Mouse (Mus musculus) heart, adult 11 months (tissue): ENCODE measurements at regions not wholly inside any gene's neighbourhood (a gene's known extent, or its start where the extent isn't known, plus 50 kb on each side); places are given as distances from the start of the nearest gene placed in this dataset.

Source experiments
- DNase-seq: peaks from one replicate; pipeline ENCODE4 v3.0.0; 2022

DNA sequence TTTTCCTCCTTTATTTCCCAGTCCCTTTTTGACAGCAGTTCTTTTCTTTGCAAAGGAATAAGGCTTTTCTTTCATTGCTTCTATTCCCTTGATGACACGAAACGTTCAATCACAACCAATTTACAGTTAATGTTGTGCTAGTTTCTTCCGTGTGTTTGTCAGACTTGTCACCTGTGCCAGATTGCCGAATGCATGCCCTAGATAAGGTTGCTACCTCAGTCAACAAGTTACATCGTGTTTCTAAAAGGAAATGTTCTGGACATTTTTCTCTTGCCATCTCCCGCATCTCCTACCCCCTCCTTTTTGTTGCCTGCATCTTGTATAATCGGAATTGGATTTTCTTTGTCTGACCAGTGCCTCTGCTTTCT is 435.7 kb downstream of the Klf5 start:
- no peak for DNase-seq

- no peak for DNase-seq
These were observed 445.3 kb downstream of the Klf5 start for GRCm38 (mm10) chr14:99743625-99744297.

DNA sequence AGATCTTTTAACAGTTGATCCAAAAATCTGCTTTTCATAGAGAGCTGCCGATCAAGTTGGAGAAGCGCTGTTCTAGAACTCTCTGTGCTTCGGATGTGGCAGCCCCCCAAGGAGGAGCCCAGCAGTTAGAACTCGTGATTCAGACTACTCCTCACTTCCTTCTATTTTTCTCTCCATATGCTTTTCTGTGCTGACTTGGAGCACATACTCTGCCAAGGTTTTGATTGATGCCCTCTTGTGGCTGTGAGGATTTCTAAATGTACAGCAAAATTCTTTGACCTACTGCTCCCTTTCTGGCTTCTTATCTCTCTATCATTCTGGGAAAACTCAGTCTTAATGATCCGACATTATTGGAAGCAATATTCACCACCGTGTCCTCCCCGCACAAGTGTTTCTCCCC is 446.7 kb downstream of the Klf5 start:
- no peak for DNase-seq

DNA sequence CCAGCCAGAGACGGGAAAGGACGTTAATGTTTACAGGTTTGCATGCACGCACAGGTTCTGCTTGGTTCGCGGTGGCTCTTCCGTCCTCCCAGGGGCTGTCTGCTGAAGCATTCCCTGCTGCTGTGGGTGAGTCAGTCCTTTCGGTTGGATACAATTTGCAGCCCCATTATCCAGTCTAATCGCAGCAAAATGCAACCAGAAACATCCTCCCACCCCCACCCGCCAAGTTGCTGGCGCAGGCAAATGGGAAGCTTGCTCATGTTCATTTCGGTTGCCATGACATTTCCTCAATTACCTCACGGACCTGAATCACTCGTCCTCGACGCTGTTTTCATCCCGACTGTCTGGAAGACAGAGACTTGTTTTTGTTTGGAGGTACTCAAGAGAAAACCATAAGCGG is 449.7 kb downstream of the Klf5 start:
- no peak for DNase-seq

DNA sequence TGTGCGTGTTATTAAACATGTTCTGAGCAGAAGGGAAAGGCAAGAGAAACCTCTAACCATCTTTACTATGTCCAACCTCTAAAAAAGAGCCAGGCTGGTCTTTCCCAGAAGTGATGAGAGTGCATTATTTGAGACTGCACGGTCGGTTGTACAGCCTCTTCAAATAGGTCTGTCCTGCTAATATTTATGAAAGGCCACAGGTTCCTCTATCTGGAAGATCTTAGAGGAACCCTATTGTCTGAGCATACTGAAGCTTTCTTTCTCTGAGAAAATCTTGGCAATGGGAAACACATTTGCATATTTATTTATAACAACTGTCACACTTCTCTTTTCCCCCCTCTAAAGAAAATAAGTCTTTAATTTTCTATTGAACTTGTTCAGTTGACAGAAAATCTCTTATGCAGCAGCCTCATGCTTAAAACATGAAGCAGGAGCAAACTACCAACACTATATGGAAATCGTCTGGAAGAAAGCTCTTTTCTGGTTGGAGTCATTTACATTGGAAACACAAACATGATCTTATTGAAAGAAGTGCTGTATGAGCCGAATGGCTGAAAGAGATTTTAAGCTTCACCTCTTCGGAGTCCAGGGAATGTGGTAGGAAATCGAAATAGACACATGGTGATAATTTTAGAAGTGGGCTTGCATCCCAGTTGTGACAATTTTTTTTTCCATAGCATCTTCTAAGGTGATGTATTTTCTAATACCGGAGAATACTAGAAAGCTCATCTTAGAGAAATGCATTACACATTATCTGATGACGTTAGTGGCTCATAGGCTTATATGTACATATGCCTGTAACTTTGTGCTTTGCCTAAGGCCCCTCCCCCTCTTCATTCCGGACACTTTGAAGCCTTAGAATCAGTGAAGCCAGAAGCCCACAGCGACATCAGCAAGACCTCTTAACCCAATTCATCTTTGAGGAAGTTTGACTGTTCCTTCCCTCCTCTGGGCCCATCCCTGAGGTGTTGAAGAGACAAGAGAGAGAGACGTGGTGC is 451.1 kb downstream of the Klf5 start:
- DNase-seq = no peak

- DNase-seq = no peak
These were observed 459.6 kb downstream of the Klf5 start for GRCm38 (mm10) chr14:99758045-99758444.

DNA sequence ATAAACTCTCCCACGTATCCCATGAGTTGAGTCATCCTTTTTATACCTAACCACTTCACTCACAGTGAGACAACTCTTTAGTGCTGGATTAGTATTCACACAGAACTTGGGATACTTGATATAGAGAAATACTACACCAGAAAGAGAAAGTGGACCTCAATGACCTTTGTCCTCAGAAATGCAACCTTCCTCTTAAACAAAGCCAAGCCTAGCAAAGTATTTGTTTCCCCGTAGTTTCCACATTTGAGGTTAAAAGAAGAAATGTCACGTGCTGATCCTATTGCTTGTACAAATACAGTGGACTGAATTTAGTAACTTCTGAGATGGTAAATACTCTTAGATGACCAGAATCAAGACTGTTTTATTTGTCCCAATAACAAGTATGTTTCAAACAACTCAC is 464.8 kb downstream of the Klf5 start:
- DNase-seq = no peak

GRCm38 (mm10) chr14:99771009-99771408 is 472.5 kb downstream of the Klf5 start:
- no peak for DNase-seq

DNA sequence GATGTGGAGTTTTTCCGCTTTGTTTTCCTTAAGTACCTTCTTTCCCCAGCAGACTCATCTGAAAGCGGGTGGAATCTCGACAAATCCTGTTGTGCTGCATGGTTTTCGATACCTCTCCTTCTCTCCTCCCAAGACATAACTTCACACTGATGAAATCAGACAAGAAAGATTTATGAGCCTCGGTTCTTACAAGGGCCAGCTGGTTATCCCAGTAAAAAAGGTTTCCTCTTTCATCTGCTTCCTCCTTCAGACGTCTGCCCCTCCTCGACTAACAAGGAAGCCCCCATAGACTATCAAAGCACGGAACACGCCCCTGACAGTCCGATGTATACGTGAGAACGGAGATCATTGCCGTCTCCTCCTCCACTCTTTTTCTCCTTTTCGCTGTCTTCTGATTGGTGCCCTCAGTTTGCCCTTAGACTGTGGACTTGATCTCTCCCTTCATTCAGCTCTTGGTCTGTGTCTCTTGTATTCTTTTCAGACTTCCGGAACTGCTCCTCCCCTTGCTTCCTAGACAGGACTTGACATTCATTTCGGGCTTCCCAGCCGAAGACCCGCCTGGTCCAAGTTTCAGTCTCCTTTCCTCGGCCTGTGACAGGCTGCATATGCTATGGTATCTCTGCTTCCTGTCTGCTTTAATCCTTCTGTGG is 474.4 kb downstream of the Klf5 start:
- no peak for DNase-seq

GRCm38 (mm10) chr14:99778477-99778876 is 480.0 kb downstream of the Klf5 start:
- peak; percentile 90 for DNase-seq

DNA sequence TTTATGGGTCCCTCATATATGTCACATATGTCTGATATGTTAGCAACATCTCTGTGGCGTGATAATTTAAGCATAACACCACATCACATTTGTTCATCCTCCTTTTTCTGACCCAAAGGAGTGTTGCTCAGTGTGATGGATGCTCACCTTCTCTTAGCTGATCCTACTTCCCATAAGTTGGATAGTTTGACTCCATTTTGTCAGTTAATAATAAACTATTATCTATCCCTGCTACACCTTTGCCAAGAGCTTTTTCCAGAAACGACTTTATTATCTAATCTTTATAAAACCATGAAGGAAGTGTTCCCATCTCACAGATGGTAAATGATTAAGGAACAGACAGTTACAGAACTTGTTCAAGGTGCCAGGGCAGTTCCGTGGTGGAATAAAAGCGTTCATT is 480.5 kb downstream of the Klf5 start:
- DNase-seq = no peak

- no peak for DNase-seq
These were observed 485.2 kb downstream of the Klf5 start for GRCm38 (mm10) chr14:99783646-99784045.

- no peak for DNase-seq
These were observed 486.6 kb downstream of the Klf5 start for GRCm38 (mm10) chr14:99785106-99785505.

- DNase-seq = no peak
These were observed 487.9 kb downstream of the Klf5 start for GRCm38 (mm10) chr14:99786367-99786766.

DNA sequence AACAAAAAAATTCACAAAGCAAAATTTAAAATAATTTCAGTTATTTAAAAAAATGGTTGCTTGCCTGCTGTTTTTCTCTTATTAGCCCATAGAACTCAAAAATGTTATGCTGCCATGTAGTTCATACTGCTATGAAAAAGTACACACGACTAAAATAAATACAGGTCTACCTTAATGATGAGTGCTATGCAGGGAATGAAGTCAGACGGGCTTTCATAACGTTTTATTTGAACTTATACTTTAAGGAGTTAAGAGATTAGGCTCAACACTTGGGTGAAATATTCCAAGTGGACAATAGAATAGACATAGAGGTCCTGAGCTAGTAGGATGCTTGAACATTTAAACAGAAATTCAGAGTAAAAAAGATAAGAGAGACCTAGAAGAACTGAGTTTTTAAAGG is 489.7 kb downstream of the Klf5 start:
- no peak for DNase-seq

DNA sequence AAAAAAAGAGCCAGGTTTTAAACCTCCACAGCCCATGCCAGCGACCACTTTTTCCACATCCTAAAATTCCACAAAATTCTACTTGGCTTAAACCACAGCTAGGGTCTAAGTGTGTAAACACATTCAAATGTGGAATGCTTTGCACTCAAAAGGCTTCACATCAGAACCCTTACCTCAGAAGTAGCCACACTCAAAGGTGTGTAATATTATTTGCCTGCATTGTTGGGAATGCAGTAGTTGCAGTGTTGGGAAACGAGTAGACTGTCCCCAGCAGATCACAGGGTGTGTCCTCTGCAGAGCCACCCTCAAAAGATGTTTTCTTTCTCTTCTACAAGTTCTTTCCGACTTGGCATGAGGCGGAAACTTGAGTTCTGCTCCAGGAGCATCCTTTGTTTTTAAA is 488.2 kb downstream of the Klf12 start:
- no peak for DNase-seq

GRCm38 (mm10) chr14:99806052-99806451 is 478.4 kb downstream of the Klf12 start:
- no peak for DNase-seq

DNA sequence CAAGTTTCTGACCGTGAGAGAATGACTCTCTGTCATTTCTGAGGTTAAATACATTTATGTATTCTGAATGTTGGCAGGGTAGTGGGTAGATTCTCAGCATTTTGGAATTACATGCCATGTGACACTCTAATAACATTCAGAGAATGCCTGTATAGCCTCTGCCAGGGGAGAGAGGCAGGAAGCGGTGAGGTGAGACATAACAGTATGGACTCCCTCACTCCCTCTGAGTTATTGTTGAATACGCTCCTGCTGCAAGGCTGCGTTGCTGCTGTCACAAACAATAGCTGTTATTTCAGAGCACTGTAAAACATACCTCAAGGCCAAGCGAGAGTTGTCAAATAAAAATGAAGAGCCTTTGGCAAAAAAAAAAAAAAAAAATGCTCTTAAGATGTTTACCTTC is 477.9 kb downstream of the Klf12 start:
- DNase-seq = no peak

- DNase-seq = no peak
These were observed 471.6 kb downstream of the Klf12 start for GRCm38 (mm10) chr14:99812741-99813485.
